Mouse (Mus musculus) myocyte (in vitro differentiated cells): Measurements from ENCODE around the gene Klk11. TPM values are rescaled to one million over a fixed set of nuclear protein-coding genes. Genes with fewer than 3 reads are reported as not detected.

ENCODE experiments used
- H3K27me3 ChIP-seq: one replicate; pipeline ENCODE4 v1.6.1; 2011; ENCODE audit not compliant: control insufficient read depth, insufficient read depth, insufficient read length
- H3K36me3 ChIP-seq: one replicate; pipeline ENCODE4 v1.6.1; 2011; ENCODE audit not compliant: control insufficient read depth, insufficient read depth
- H3K4me2 ChIP-seq: one replicate; pipeline ENCODE4 v1.6.1; 2011; ENCODE audit warnings: low read depth, control low read depth
- H3K4me3 ChIP-seq: one replicate; pipeline ENCODE4 v1.5.1; 2011; ENCODE audit warnings: mild to moderate bottlenecking, control low read depth, moderate library complexity
- H3K79me2 ChIP-seq: one replicate; pipeline ENCODE4 v1.6.1; 2011; ENCODE audit not compliant: control insufficient read depth, insufficient read depth
- H3ac ChIP-seq: one replicate; pipeline ENCODE4 v1.6.1; 2011; ENCODE audit not compliant: control insufficient read depth, insufficient read length
- CEBPB ChIP-seq: IDR thresholded peaks from 2 replicates; pipeline ENCODE4 v1.6.1; 2011; ENCODE audit warnings: mild to moderate bottlenecking, moderate library complexity; ENCODE audit not compliant: poor library complexity, insufficient read depth, severe bottlenecking
- E2F4 ChIP-seq: IDR thresholded peaks from one replicate; pipeline ENCODE4 v1.6.1; 2011; ENCODE audit warnings: mild to moderate bottlenecking, control low read depth, moderate library complexity; ENCODE audit not compliant: insufficient read depth
- MAX ChIP-seq: IDR thresholded peaks from one replicate; pipeline ENCODE4 v1.6.1; 2011; ENCODE audit warnings: low read depth, mild to moderate bottlenecking, control low read depth
- MYOD1 ChIP-seq, 3 experiments: IDR thresholded peaks; one replicate each; pipeline ENCODE4 v1.6.1; 2011; ENCODE audit warnings: control low read depth in 2 of 3, low read depth in 2 of 3, mild to moderate bottlenecking in 2 of 3, moderate library complexity in 1 of 3; ENCODE audit not compliant: insufficient read length in 2 of 3, control insufficient read depth in 1 of 3
- MYOG ChIP-seq, 3 experiments: IDR thresholded peaks; one replicate each; pipeline ENCODE4 v1.6.1; 2011; ENCODE audit warnings: control low read depth in 2 of 3, low read depth in 2 of 3, mild to moderate bottlenecking in 2 of 3; ENCODE audit not compliant: insufficient read length in 2 of 3, control insufficient read depth in 1 of 3, insufficient read depth in 1 of 3
- POLR2A ChIP-seq: IDR thresholded peaks from one replicate; pipeline ENCODE4 v1.6.1; 2011; ENCODE audit warnings: low read depth, mild to moderate bottlenecking, control low read depth, moderate library complexity; ENCODE audit not compliant: insufficient read length
- POLR2AphosphoS2 ChIP-seq: IDR thresholded peaks from one replicate; pipeline ENCODE4 v1.6.1; 2011; ENCODE audit warnings: low read depth, control low read depth; ENCODE audit not compliant: insufficient read length
- REST ChIP-seq: IDR thresholded peaks from one replicate; pipeline ENCODE4 v1.6.1; 2011; ENCODE audit warnings: mild to moderate bottlenecking, control low read depth, moderate library complexity; ENCODE audit not compliant: insufficient read depth, insufficient read length
- SRF ChIP-seq: IDR thresholded peaks from one replicate; pipeline ENCODE4 v1.6.1; 2011; ENCODE audit warnings: low read depth; ENCODE audit not compliant: control insufficient read depth, insufficient read length
- TCF12 ChIP-seq: IDR thresholded peaks from one replicate; pipeline ENCODE4 v1.6.1; 2011; ENCODE audit warnings: mild to moderate bottlenecking, control low read depth; ENCODE audit not compliant: poor library complexity, insufficient read depth, severe bottlenecking
- TCF3 ChIP-seq: IDR thresholded peaks from one replicate; pipeline ENCODE4 v1.6.1; 2011; ENCODE audit warnings: low read depth, control low read depth; ENCODE audit not compliant: insufficient read length
- USF1 ChIP-seq: IDR thresholded peaks from one replicate; pipeline ENCODE4 v1.6.1; 2011; ENCODE audit warnings: low read depth, mild to moderate bottlenecking, control low read depth, moderate library complexity
- polyA plus RNA-seq: library from polyadenylated mRNA; unstranded; fragments of >200 nt; fragmentation: generic; extraction: Trizol; gene quantifications from one replicate; pipeline ENCODE4 v1.2.1, GENCODE M21; 2012; ENCODE audit warnings: missing spikeins

The Klk11 gene
- polyA plus RNA-seq, result 0.56 TPM

GRCm38 (mm10) chr7:43774364-43774763, at the start of gene Klk11:
Gene Klk11 (plus strand): TSS chr7:43774604.
- H3ac ChIP-seq, result no peak within 1 kb of the TSS
- H3K4me3 ChIP-seq, result no peak within 1 kb of the TSS
- TF ChIP-seq POLR2AphosphoS2 (no peak), E2F4 (no peak), REST (no peak), USF1 (no peak), TCF3 (no peak), MYOD1 (IDR thresholded peaks at IDR 0.05; ENCODE audit: control insufficient read depth in 1 of 3, insufficient read length in 2 of 3, low read depth in 2 of 3) (no peak), POLR2A (no peak), CEBPB (no peak), MYOG (IDR thresholded peaks at IDR 0.05; ENCODE audit: control insufficient read depth in 1 of 3, insufficient read depth in 1 of 3, insufficient read length in 2 of 3, low read depth in 2 of 3) (no peak), TCF12 (no peak), SRF (no peak), MAX (no peak)
- H3K36me3 ChIP-seq, result no peaks in the 10 kb centered on the region
- no peaks in the 10 kb centered on the region for H3K27me3 ChIP-seq
- no peaks in the 10 kb centered on the region for H3K79me2 ChIP-seq
- H3K4me2 ChIP-seq, result peak within 1 kb of the TSS; percentile 18

GRCm38 (mm10) chr7:43747788-43748187, 26.6 kb upstream of the Klk11 start:
- no peak overlapping the region for H3K4me2 ChIP-seq
- H3ac ChIP-seq, result no peak overlapping the region
- no peak for TF ChIP-seq E2F4
- TF ChIP-seq MYOD1 (IDR thresholded peaks at IDR 0.05; ENCODE audit: control insufficient read depth in 1 of 3, insufficient read length in 2 of 3, low read depth in 2 of 3), result no peak
- TF ChIP-seq SRF, result no peak
- no peak for TF ChIP-seq POLR2AphosphoS2
- no peak for TF ChIP-seq USF1
- no peak for TF ChIP-seq MYOG (IDR thresholded peaks at IDR 0.05; ENCODE audit: control insufficient read depth in 1 of 3, insufficient read depth in 1 of 3, insufficient read length in 2 of 3, low read depth in 2 of 3)
- no peak for TF ChIP-seq REST
- TF ChIP-seq POLR2A, result no peak
- TF ChIP-seq MAX, result no peak
- TF ChIP-seq TCF3, result no peak
- no peak for TF ChIP-seq CEBPB
- no peak for TF ChIP-seq TCF12
- H3K36me3 ChIP-seq, result no peaks in the 10 kb centered on the region
- H3K4me3 ChIP-seq, result no peak overlapping the region
- no peaks in the 10 kb centered on the region for H3K79me2 ChIP-seq
- H3K27me3 ChIP-seq, result no peaks in the 10 kb centered on the region

GRCm38 (mm10) chr7:43752806-43753205, 21.6 kb upstream of the Klk11 start:
- H3K4me3 ChIP-seq, result no peak overlapping the region
- H3K4me2 ChIP-seq, result no peak overlapping the region
- no peaks in the 10 kb centered on the region for H3K27me3 ChIP-seq
- H3K36me3 ChIP-seq, result no peaks in the 10 kb centered on the region
- H3ac ChIP-seq, result no peak overlapping the region
- no peaks in the 10 kb centered on the region for H3K79me2 ChIP-seq
- no peak for TF ChIP-seq MYOD1 (IDR thresholded peaks at IDR 0.05; ENCODE audit: control insufficient read depth in 1 of 3, insufficient read length in 2 of 3, low read depth in 2 of 3)
- no peak for TF ChIP-seq USF1
- no peak for TF ChIP-seq REST
- TF ChIP-seq MYOG (IDR thresholded peaks at IDR 0.05; ENCODE audit: control insufficient read depth in 1 of 3, insufficient read depth in 1 of 3, insufficient read length in 2 of 3, low read depth in 2 of 3), result no peak
- no peak for TF ChIP-seq MAX
- TF ChIP-seq POLR2A, result no peak
- TF ChIP-seq CEBPB, result no peak
- no peak for TF ChIP-seq TCF3
- no peak for TF ChIP-seq TCF12
- no peak for TF ChIP-seq E2F4
- TF ChIP-seq POLR2AphosphoS2, result no peak
- no peak for TF ChIP-seq SRF

GRCm38 (mm10) chr7:43766484-43766883, 7.9 kb upstream of the Klk11 start:
- TF ChIP-seq POLR2AphosphoS2, result no peak
- no peak for TF ChIP-seq SRF
- TF ChIP-seq MAX, result no peak
- TF ChIP-seq CEBPB, result no peak
- no peak for TF ChIP-seq E2F4
- no peaks in the 10 kb centered on the region for H3K27me3 ChIP-seq

GRCm38 (mm10) chr7:43768597-43768996, 5.8 kb upstream of the Klk11 start, which contains the start of gene Klk12:
Gene Klk12 (plus strand): TSS chr7:43768897.
- TF ChIP-seq MAX, result no peak
- no peak for TF ChIP-seq USF1
- TF ChIP-seq MYOG (IDR thresholded peaks at IDR 0.05; ENCODE audit: control insufficient read depth in 1 of 3, insufficient read depth in 1 of 3, insufficient read length in 2 of 3, low read depth in 2 of 3), result no peak
- no peak for TF ChIP-seq TCF12
- TF ChIP-seq SRF, result no peak
- TF ChIP-seq E2F4, result no peak
- no peak for TF ChIP-seq POLR2AphosphoS2
- TF ChIP-seq TCF3, result no peak
- no peak for TF ChIP-seq REST
- TF ChIP-seq POLR2A, result no peak
- no peak for TF ChIP-seq MYOD1 (IDR thresholded peaks at IDR 0.05; ENCODE audit: control insufficient read depth in 1 of 3, insufficient read length in 2 of 3, low read depth in 2 of 3)
- no peak for TF ChIP-seq CEBPB
- H3K36me3 ChIP-seq, result no peaks in the 10 kb centered on the region
- no peak within 1 kb of the TSS for H3ac ChIP-seq
- no peaks in the 10 kb centered on the region for H3K27me3 ChIP-seq
- no peak within 1 kb of the TSS for H3K4me2 ChIP-seq
- H3K79me2 ChIP-seq, result no peaks in the 10 kb centered on the region
- no peak within 1 kb of the TSS for H3K4me3 ChIP-seq

More at GRCm38 (mm10) chr7:43766484-43766883, 7.9 kb upstream of the Klk11 start:
- Histone ChIP-seq H3K79me2 (no peaks in the 10 kb centered on the region), H3K36me3 (no peaks in the 10 kb centered on the region), H3K4me2 (no peak overlapping the region), H3ac (no peak overlapping the region), H3K4me3 (no peak overlapping the region)
